Mouse (Mus musculus) bone marrow, adult 2 months (tissue): ENCODE measurements around the gene Rptor. TPM values are rescaled to one million over a fixed set of nuclear protein-coding genes. Genes with fewer than 3 reads are reported as not detected.

Experiments used
- H3K27ac ChIP-seq: fragments of 200-500 bp; 2 replicates; pipeline ENCODE4 v1.5.1; 2012; ENCODE audit warnings: low read depth, mild to moderate bottlenecking, control low read depth, inconsistent platforms, low read length; ENCODE audit not compliant: control insufficient read depth, poor library complexity, insufficient read depth
- H3K4me1 ChIP-seq: fragments of 200-500 bp; 2 replicates; pipeline ENCODE4 v1.6.1; 2011; ENCODE audit warnings: low read length; ENCODE audit not compliant: control insufficient read depth, insufficient read depth
- H3K4me3 ChIP-seq: fragments of 200-500 bp; replicated peaks from 2 replicates; pipeline ENCODE3; 2011; ENCODE audit warnings: mild to moderate bottlenecking, low read depth, low read length, control low read depth; ENCODE audit not compliant: control insufficient read depth
- CTCF ChIP-seq: fragments of 200-500 bp; IDR thresholded peaks from 2 replicates; pipeline ENCODE4 v1.5.1; 2011; ENCODE audit warnings: low read length, control low read depth; ENCODE audit not compliant: control insufficient read depth, insufficient read depth
- POLR2A ChIP-seq: fragments of 200-500 bp; IDR thresholded peaks from 2 replicates; pipeline ENCODE4 v1.6.1; 2011; ENCODE audit warnings: low read depth, mild to moderate bottlenecking, control low read depth, low read length, borderline replicate concordance; ENCODE audit not compliant: control insufficient read depth
- WGBS: fragments of 180-500 bp; shearing (Covaris S2); methylation state at CpG from one replicate; pipeline ENCODE4 v1.1.7; 2018; 5-methylcytosine and 5-hydroxymethylcytosine counted together
- polyA plus RNA-seq: library from polyadenylated mRNA; stranded (reverse); fragments of >200 nt; gene quantifications from 2 replicates; pipeline ENCODE4 v1.2.4, GENCODE M21; 2011; ENCODE audit warnings: low replicate concordance; ENCODE audit not compliant: missing spikeins, insufficient read depth, insufficient read length

Rptor gene
- polyA plus RNA-seq, 1 experiment, result 15.6 TPM

- Histone ChIP-seq H3K4me1 (no peaks in the 10 kb centered on the region; the same call in 1 of the 2 replicates), H3K4me3 (no peak overlapping the region), H3K27ac (no peak overlapping the region)
- WGBS, result 87% methylated on average over 3 of the region's 3 CpGs
- no peak for TF ChIP-seq POLR2A
- no peak for TF ChIP-seq CTCF
These were observed 18.6 kb downstream of the Rptor start for GRCm38 (mm10) chr11:119621266-119621665.

- no peaks in the 10 kb centered on the region; the same call in 1 of the 2 replicates for H3K4me1 ChIP-seq
- no peak overlapping the region for H3K4me3 ChIP-seq
- 70% methylated on average over 8 of the region's 8 CpGs for WGBS
- TF ChIP-seq CTCF, result no peak
- TF ChIP-seq POLR2A, result no peak
- no peak overlapping the region for H3K27ac ChIP-seq
These were observed 21.1 kb downstream of the Rptor start for GRCm38 (mm10) chr11:119623800-119624199.

- TF ChIP-seq POLR2A (no peak), CTCF (no peak)
- no peaks in the 10 kb centered on the region; the same call in 1 of the 2 replicates for H3K4me1 ChIP-seq
- H3K27ac ChIP-seq, result no peak overlapping the region
- no peak overlapping the region for H3K4me3 ChIP-seq
- 78% methylated on average over 4 of the region's 4 CpGs for whole genome bisulfite sequencing
These were observed 21.7 kb downstream of the Rptor start for GRCm38 (mm10) chr11:119624401-119624800.

- no peak overlapping the region for H3K4me3 ChIP-seq
- no peak overlapping the region for H3K27ac ChIP-seq
- WGBS, result 56% methylated on average over 3 of the region's 3 CpGs
- TF ChIP-seq CTCF (no peak), POLR2A (no peak)
- H3K4me1 ChIP-seq, result no peaks in the 10 kb centered on the region; the same call in 1 of the 2 replicates
These were observed 22.2 kb downstream of the Rptor start for GRCm38 (mm10) chr11:119624955-119625354.

- Histone ChIP-seq H3K27ac (no peak overlapping the region), H3K4me3 (no peak overlapping the region), H3K4me1 (no peaks in the 10 kb centered on the region; the same call in 1 of the 2 replicates)
- TF ChIP-seq POLR2A (no peak), CTCF (no peak)
- WGBS, result 87% methylated on average over 6 of the region's 6 CpGs
These were observed 22.8 kb downstream of the Rptor start for GRCm38 (mm10) chr11:119625476-119625875.

GRCm38 (mm10) chr11:119625943-119626342 lies 23.2 kb downstream of the Rptor start:
- WGBS, result 84% methylated on average over 6 of the region's 6 CpGs
- Histone ChIP-seq H3K4me3 (no peak overlapping the region), H3K4me1 (no peaks in the 10 kb centered on the region; the same call in 1 of the 2 replicates), H3K27ac (no peak overlapping the region)
- TF ChIP-seq POLR2A (no peak), CTCF (no peak)

GRCm38 (mm10) chr11:119627243-119627642 lies 24.5 kb downstream of the Rptor start:
- WGBS, result 74% methylated on average over 3 of the region's 3 CpGs
- TF ChIP-seq POLR2A (no peak), CTCF (peak; percentile 27; the same call in 1 of the 2 replicates)
- Histone ChIP-seq H3K27ac (no peak overlapping the region), H3K4me3 (no peak overlapping the region), H3K4me1 (no peaks in the 10 kb centered on the region; the same call in 1 of the 2 replicates)

- no peaks in the 10 kb centered on the region for H3K4me1 ChIP-seq
- no peak overlapping the region for H3K27ac ChIP-seq
- WGBS, result 35% methylated on average over 3 of the region's 3 CpGs
- H3K4me3 ChIP-seq, result no peak overlapping the region
- TF ChIP-seq CTCF, result no peak
- no peak for TF ChIP-seq POLR2A
These were observed 26.4 kb downstream of the Rptor start for GRCm38 (mm10) chr11:119629072-119629471.

GRCm38 (mm10) chr11:119630329-119630728 lies 27.6 kb downstream of the Rptor start:
- no peaks in the 10 kb centered on the region for H3K4me1 ChIP-seq
- WGBS, result 84% methylated on average over 5 of the region's 5 CpGs

GRCm38 (mm10) chr11:119631222-119631870 lies 28.6 kb downstream of the Rptor start:
- 81% methylated on average over 3 of the region's 3 CpGs for whole genome bisulfite sequencing
- no peak for TF ChIP-seq CTCF
- no peak overlapping the region for H3K4me3 ChIP-seq
- no peak overlapping the region for H3K27ac ChIP-seq
- H3K4me1 ChIP-seq, result no peaks in the 10 kb centered on the region

More at GRCm38 (mm10) chr11:119630329-119630728, 27.6 kb downstream of the Rptor start:
- no peak overlapping the region for H3K4me3 ChIP-seq
- H3K27ac ChIP-seq, result no peak overlapping the region
- TF ChIP-seq POLR2A, result no peak
- no peak for TF ChIP-seq CTCF
